Mouse (Mus musculus): Measurements from ENCODE around the gene C1qtnf7.

GRCm38 (mm10) chr5:43647098-43647774, 131.9 kb downstream of the C1qtnf7 start:
- TF ChIP-seq CTCF (IDR thresholded peaks at IDR 0.05; ENCODE audit: borderline replicate concordance, control insufficient read depth, extremely low read depth, insufficient read depth, low read length, poor library complexity) (no peak), POLR2A (IDR thresholded peaks at IDR 0.05; ENCODE audit: control insufficient read depth, extremely low read depth, insufficient read depth, low read length, poor library complexity) (no peak)
